Mouse (Mus musculus) midbrain, embryonic 13.5 days (tissue): Measurements from ENCODE around the gene Ank. TPM values are rescaled to one million over a fixed set of nuclear protein-coding genes. Genes with fewer than 3 reads are reported as not detected.

Experiments used
- ATAC-seq: fragments of 200-750 bp; cut with Nextera tagmentation; 2 replicates; pipeline ENCODE4 v1.8.0; 2017; ENCODE audit warnings: mild to moderate bottlenecking, moderate TSS enrichment, moderate library complexity
- H3K27ac ChIP-seq: fragments of 300-500 bp; sonication (generic); 2 replicates; pipeline ENCODE4 v1.5.1; 2015; ENCODE audit warnings: inconsistent platforms, mild to moderate bottlenecking, moderate library complexity
- H3K27me3 ChIP-seq: fragments of 300-500 bp; sonication (generic); 2 replicates; pipeline ENCODE4 v1.6.1; 2015; ENCODE audit warnings: mild to moderate bottlenecking, inconsistent platforms
- H3K36me3 ChIP-seq: fragments of 300-500 bp; sonication (generic); 2 replicates; pipeline ENCODE4 v1.6.1; 2015; ENCODE audit warnings: mild to moderate bottlenecking, inconsistent platforms
- H3K4me1 ChIP-seq: fragments of 300-500 bp; sonication (generic); replicated peaks from 2 replicates; pipeline ENCODE4 v1.6.1; 2015; ENCODE audit warnings: inconsistent platforms
- H3K4me2 ChIP-seq: fragments of 300-500 bp; sonication (generic); replicated peaks from 2 replicates; pipeline ENCODE4 v1.6.1; 2015; ENCODE audit warnings: moderate library complexity, mild to moderate bottlenecking, inconsistent platforms
- H3K4me3 ChIP-seq: fragments of 300-500 bp; sonication (generic); replicated peaks from 2 replicates; pipeline ENCODE4 v1.5.1; 2015; ENCODE audit warnings: mild to moderate bottlenecking, inconsistent platforms
- H3K9ac ChIP-seq: fragments of 300-500 bp; sonication (generic); replicated peaks from 2 replicates; pipeline ENCODE4 v1.6.1; 2015; ENCODE audit warnings: mild to moderate bottlenecking, inconsistent platforms
- H3K9me3 ChIP-seq: fragments of 300-500 bp; sonication (generic); 2 replicates; pipeline ENCODE4 v1.6.1; 2016; ENCODE audit warnings: mild to moderate bottlenecking, inconsistent platforms
- WGBS: fragments of 180-500 bp; shearing (Covaris S2); methylation state at CpG from one replicate; pipeline ENCODE4 v1.1.7; 2015; 5-methylcytosine and 5-hydroxymethylcytosine counted together
- polyA plus RNA-seq: library from polyadenylated mRNA; unstranded; fragments of >200 nt; fragmentation: Nextera tagmentation; extraction: Ambion mirVana; gene quantifications from 2 replicates; pipeline ENCODE4 v1.2.1, GENCODE M21; 2015

The Ank gene
- polyA plus RNA-seq, 1 experiment from 2014 or later, result 11.5 TPM

DNA sequence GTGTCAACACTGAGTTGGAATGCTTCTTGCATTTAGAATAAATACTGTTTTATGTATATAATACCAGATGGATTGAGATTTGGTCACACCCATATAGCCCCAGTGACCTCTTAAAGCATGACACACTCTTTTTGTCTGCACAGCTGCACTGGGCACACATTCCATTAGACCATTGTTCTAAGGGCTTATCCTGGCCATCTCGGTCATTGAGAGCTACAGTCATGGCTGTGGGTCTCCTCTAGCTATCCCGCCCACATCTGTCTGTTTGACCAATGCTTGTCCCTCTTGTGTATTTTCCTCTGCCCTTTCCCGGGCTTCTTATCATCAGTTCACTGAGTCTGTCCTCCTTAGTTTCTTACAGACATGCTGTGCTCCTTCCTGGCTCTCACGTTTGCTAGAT lies 63.5 kb downstream of the Ank start:
- ATAC-seq, result no peak
- Histone ChIP-seq H3K27me3 (no peaks in the 10 kb centered on the region), H3K36me3 (no peaks in the 10 kb centered on the region), H3K4me2 (no peak overlapping the region), H3K9me3 (no peaks in the 10 kb centered on the region), H3K9ac (no peak overlapping the region), H3K4me3 (no peak overlapping the region), H3K27ac (no peak overlapping the region), H3K4me1 (no peaks in the 10 kb centered on the region)
- WGBS, result 42% methylated on average over 4 of the region's 4 CpGs

DNA sequence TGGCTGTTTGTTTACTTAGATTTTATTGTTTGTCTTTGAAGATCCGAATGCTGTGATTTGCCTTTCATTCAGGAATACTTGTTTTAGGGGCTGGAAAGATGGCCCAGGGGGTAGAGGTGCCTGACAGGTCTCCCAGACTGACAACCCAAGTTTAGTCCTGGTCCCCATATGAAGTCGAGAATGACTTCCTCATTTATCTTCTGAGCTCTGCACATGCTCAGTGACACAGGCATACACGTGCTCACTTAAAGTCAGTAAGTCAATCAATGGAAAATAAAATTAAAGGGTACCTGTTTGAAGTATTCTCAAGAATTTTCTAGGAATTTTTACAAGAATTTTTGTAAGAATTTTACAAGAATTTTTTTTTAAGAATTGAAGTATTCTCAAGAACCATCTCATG lies 66.6 kb downstream of the Ank start:
- 79% methylated on average over 3 of the region's 3 CpGs for WGBS
- ATAC-seq, result no peak
- Histone ChIP-seq H3K4me3 (no peak overlapping the region), H3K27me3 (no peaks in the 10 kb centered on the region), H3K4me2 (no peak overlapping the region), H3K27ac (no peak overlapping the region), H3K9ac (no peak overlapping the region), H3K4me1 (0 out of 2 replicates have a peak, but pooled peaks cover 2% of the 10 kb centered on the region), H3K36me3 (no peaks in the 10 kb centered on the region), H3K9me3 (no peaks in the 10 kb centered on the region)

DNA sequence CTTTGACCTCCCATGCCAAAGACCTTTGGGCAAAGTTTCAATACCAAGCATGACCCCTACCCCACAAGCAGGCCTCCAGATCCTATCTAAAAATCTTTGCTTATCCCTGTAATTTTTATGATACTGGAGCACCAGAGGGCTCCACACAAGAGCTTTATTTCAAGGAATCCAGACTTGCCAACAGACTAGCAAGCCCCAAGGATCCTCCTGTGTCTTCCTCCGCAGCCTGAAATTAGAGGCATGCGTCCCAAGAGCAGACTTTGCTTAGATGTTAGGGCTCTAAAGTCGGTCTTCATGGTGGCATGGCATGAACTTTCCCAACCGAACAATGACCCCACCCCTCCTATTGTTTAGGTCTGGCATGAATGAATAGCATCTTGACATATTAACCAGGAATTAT lies 69.2 kb downstream of the Ank start:
- ATAC-seq, result no peak
- WGBS, result 88% methylated on average over 4 of the region's 4 CpGs
- Histone ChIP-seq H3K36me3 (no peaks in the 10 kb centered on the region), H3K9ac (no peak overlapping the region), H3K27me3 (no peaks in the 10 kb centered on the region), H3K4me2 (no peak overlapping the region), H3K27ac (no peak overlapping the region), H3K4me1 (0 out of 2 replicates have a peak, but pooled peaks cover 2% of the 10 kb centered on the region), H3K4me3 (no peak overlapping the region), H3K9me3 (no peaks in the 10 kb centered on the region)

DNA sequence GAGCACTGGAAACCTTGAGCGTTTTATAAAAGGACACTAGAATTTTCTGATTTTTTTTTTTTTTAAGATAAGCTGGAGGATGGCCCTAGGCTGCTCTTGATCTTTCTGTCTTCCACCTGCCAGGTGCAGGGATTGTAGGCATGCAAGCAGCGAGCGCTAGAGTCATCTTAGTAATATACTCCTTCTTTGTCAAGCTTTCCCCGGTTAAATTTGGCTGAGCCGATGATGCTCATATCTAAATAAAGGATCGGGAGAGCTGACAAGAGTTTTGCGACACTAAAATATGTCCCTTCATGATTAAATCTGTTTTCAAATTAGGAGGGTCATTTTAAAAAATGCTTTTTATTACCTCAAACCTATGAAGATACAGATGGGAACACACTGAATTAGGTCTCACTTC lies 69.7 kb downstream of the Ank start:
- H3K4me3 ChIP-seq, result no peak overlapping the region
- H3K27ac ChIP-seq, result no peak overlapping the region
- ATAC-seq, result no peak
- no peaks in the 10 kb centered on the region for H3K36me3 ChIP-seq
- 0 out of 2 replicates have a peak, but pooled peaks cover 2% of the 10 kb centered on the region for H3K4me1 ChIP-seq
- no peaks in the 10 kb centered on the region for H3K27me3 ChIP-seq
- H3K9ac ChIP-seq, result no peak overlapping the region
- H3K9me3 ChIP-seq, result no peaks in the 10 kb centered on the region
- WGBS, result 93% methylated on average over 7 of the region's 7 CpGs
- H3K4me2 ChIP-seq, result no peak overlapping the region

DNA sequence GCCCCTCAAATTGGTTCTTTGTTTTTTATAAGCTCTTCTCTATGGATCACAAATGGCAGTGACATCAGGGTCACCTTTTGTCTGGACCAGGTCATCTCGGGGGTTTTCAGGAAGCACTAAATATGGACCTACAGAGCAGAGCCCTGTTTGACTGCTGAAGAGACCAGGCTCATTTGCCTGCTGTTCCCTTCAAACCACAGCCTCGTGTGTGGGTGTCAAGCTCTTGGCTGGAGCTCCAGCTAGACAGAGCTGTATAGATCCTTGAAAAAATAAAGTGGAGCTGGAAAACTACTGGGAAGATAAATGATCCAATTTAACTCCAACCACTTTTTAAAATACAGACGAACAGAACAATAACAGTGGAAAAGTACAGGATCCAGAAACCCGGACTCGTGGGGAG lies 70.3 kb downstream of the Ank start:
- no peak for ATAC-seq

DNA sequence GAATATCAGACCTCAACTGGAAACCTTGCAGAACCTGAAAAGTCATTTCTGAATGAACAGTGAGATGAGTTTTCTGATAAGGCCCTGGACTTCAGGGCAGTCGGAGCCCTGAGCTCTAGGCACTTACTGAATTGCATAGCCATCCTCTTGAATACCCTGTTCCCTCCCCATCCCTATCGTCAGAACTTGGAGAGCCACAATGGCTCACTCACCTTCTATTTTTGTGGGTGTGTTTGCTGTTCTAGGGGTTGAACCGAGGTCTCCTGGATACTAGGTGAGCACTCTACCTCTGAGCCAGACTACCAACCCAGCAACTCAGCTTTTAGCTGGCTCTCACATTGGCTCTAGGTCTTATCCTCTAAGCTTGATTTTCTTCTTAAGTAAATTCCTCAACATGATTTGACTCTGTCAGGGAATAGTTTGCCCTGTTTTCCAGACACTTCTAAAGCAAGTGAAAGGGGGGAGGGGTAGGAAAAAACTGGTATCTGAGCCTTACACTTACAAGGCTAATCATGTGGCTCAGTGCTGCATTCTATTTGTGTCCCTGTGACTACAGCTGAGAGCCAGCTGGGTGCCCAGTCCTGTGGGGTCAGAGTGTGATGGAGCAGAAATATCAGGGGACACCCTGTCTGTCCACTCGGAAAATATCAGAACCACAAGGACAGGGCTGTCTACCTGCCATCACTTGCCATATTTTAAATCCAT lies 71.2 kb downstream of the Ank start:
- H3K27ac ChIP-seq, result no peak overlapping the region
- H3K4me2 ChIP-seq, result no peak overlapping the region
- H3K36me3 ChIP-seq, result no peaks in the 10 kb centered on the region
- H3K4me1 ChIP-seq, result 0 out of 2 replicates have a peak, but pooled peaks cover 2% of the 10 kb centered on the region
- no peaks in the 10 kb centered on the region for H3K27me3 ChIP-seq
- H3K4me3 ChIP-seq, result no peak overlapping the region
- H3K9me3 ChIP-seq, result no peaks in the 10 kb centered on the region
- WGBS, result 71% methylated on average over 4 of the region's 4 CpGs
- no peak for ATAC-seq
- H3K9ac ChIP-seq, result no peak overlapping the region

More for the DNA sequence above, 70.3 kb downstream of the Ank start:
- no peaks in the 10 kb centered on the region for H3K36me3 ChIP-seq
- H3K4me3 ChIP-seq, result no peak overlapping the region
- no peak overlapping the region for H3K27ac ChIP-seq
- WGBS, result 67% methylated on average over 5 of the region's 5 CpGs
- H3K9me3 ChIP-seq, result no peaks in the 10 kb centered on the region
- no peak overlapping the region for H3K9ac ChIP-seq
- H3K4me2 ChIP-seq, result no peak overlapping the region
- 0 out of 2 replicates have a peak, but pooled peaks cover 2% of the 10 kb centered on the region for H3K4me1 ChIP-seq
- H3K27me3 ChIP-seq, result no peaks in the 10 kb centered on the region

DNA sequence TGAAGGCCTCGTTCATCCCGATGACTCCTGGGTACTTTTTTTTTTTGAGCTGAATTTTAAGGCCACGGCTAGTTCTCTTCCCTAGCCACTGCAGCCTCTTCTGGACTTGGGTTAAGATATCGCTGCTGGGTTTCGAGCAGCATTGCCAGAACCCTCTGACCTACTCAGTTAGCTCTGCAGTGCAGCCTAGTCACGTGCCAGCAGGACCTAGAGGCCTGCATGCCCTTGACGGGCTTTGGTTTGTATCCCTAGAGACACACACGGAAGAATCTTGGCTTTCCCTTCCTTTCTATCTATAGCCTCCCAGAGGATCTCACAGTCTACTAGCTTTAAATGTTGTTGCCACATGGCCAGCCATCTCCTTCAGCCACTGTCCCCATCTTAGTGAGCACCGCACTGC lies 73.3 kb downstream of the Ank start:
- no peaks in the 10 kb centered on the region for H3K27me3 ChIP-seq
- WGBS, result 86% methylated on average over 9 of the region's 9 CpGs
- no peaks in the 10 kb centered on the region for H3K36me3 ChIP-seq
- H3K4me1 ChIP-seq, result 0 out of 2 replicates have a peak, but pooled peaks cover 2% of the 10 kb centered on the region
- no peaks in the 10 kb centered on the region for H3K9me3 ChIP-seq
- no peak overlapping the region for H3K27ac ChIP-seq
- no peak for ATAC-seq
- no peak overlapping the region for H3K4me3 ChIP-seq
- H3K9ac ChIP-seq, result no peak overlapping the region
- H3K4me2 ChIP-seq, result no peak overlapping the region

DNA sequence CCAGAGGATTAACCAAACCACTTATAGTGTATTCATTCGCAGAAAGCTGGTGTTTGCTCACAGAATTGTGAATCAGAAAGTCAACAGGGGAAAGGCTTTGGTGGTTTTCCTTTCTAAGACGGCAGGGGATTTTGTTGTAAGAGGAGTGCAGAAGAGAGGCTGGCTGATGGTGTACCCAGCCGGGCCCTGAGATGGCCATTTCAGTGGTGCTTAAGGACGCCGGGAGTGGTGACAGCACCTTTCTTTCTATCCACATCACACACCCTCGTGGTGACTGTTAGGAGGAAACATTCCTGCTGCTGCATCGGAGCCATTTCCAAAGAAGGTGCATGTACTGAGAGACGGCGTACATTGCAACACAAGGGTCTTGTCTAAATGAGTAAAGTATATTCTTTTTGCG lies 78.7 kb downstream of the Ank start:
- H3K27ac ChIP-seq, result no peak overlapping the region
- H3K9ac ChIP-seq, result no peak overlapping the region
- no peak overlapping the region for H3K4me3 ChIP-seq
- H3K36me3 ChIP-seq, result no peaks in the 10 kb centered on the region; the same call in 1 of the 2 replicates
- no peak for ATAC-seq
- no peaks in the 10 kb centered on the region for H3K9me3 ChIP-seq
- H3K4me2 ChIP-seq, result no peak overlapping the region
- WGBS, result 81% methylated on average over 10 of the region's 10 CpGs
- no peaks in the 10 kb centered on the region for H3K27me3 ChIP-seq
- peaks cover 14% of the 10 kb centered on the region for H3K4me1 ChIP-seq

DNA sequence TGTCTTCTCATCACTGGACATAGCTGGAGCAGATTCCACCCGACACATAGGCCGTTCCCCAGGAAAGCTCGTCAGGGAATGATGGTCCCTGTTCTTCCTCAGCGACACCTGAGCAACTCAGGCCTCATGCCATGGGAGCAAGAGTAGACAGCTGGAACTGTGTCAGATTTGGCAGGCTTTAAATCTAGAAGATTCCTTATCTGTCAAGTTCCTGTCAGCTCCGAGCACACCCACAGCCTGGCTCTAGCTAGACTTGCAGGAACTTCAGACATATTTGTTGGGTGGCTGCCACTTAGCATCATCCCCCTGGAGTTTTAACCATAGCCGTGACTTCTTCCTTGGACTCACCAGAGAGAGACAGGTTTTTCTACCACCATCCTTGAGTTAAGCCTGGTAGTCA lies 81.6 kb downstream of the Ank start:
- H3K36me3 ChIP-seq, result no peaks in the 10 kb centered on the region; the same call in 1 of the 2 replicates
- no peak overlapping the region for H3K27ac ChIP-seq
- ATAC-seq, result no peak

DNA sequence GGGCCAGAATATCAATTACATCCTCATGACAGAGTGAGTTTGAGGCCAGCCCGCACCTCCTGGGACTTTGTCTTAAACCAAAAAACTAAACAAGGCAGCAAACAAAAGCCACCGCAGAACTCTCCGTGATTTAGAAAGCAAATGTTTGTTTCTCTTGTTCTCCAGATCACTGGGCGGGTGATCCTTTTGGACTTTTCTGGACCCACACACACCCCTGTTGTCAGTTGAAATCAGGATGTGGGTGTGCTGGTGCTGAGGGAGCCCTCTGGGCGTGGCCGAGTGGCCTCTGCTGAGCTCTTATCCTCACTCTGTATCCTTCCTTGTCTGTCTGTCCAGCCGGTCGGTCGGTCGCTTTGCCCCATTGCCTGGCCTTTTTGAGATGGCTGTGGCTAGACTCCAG lies 82.6 kb downstream of the Ank start:
- WGBS, result 89% methylated on average over 10 of the region's 10 CpGs
- no peak overlapping the region for H3K4me2 ChIP-seq
- no peak for ATAC-seq

More for the DNA sequence above, 81.6 kb downstream of the Ank start:
- 96% methylated on average over 6 of the region's 6 CpGs for WGBS
- Histone ChIP-seq H3K9ac (no peak overlapping the region), H3K4me2 (no peak overlapping the region), H3K9me3 (no peaks in the 10 kb centered on the region), H3K27me3 (peaks cover 5% of the 10 kb centered on the region; the same call in 1 of the 2 replicates), H3K4me1 (peaks cover 14% of the 10 kb centered on the region), H3K4me3 (no peak overlapping the region)

DNA sequence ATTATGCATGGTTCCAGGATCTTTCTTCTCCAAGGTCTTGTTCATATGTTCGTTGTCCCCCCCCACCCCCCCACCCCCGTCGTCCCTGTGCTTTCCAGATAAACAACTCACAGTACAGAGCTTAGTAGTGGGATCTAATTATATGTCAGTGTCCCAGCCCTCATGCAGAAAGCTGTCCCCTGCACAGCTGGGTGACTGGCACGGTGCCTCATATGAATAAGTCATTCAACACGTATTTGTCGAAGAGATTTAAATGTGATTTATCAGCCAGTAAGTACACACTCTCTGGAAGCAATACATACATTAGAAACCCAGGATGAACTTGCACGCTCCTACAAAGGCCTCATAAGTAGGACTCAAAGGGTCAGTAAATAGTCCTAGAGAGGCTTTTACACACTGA lies 83.4 kb downstream of the Ank start:
- peaks cover 5% of the 10 kb centered on the region; the same call in 1 of the 2 replicates for H3K27me3 ChIP-seq
- H3K4me1 ChIP-seq, result peaks cover 14% of the 10 kb centered on the region
- no peak overlapping the region for H3K4me2 ChIP-seq
- no peaks in the 10 kb centered on the region; the same call in 1 of the 2 replicates for H3K36me3 ChIP-seq
- 52% methylated on average over 7 of the region's 7 CpGs for WGBS
- no peak for ATAC-seq
- H3K27ac ChIP-seq, result no peak overlapping the region
- H3K9ac ChIP-seq, result no peak overlapping the region
- H3K4me3 ChIP-seq, result no peak overlapping the region
- no peaks in the 10 kb centered on the region for H3K9me3 ChIP-seq

More for the DNA sequence above, 82.6 kb downstream of the Ank start:
- Histone ChIP-seq H3K9ac (no peak overlapping the region), H3K27ac (no peak overlapping the region), H3K4me3 (no peak overlapping the region), H3K27me3 (peaks cover 5% of the 10 kb centered on the region; the same call in 1 of the 2 replicates), H3K9me3 (no peaks in the 10 kb centered on the region), H3K4me1 (peaks cover 14% of the 10 kb centered on the region), H3K36me3 (no peaks in the 10 kb centered on the region; the same call in 1 of the 2 replicates)

DNA sequence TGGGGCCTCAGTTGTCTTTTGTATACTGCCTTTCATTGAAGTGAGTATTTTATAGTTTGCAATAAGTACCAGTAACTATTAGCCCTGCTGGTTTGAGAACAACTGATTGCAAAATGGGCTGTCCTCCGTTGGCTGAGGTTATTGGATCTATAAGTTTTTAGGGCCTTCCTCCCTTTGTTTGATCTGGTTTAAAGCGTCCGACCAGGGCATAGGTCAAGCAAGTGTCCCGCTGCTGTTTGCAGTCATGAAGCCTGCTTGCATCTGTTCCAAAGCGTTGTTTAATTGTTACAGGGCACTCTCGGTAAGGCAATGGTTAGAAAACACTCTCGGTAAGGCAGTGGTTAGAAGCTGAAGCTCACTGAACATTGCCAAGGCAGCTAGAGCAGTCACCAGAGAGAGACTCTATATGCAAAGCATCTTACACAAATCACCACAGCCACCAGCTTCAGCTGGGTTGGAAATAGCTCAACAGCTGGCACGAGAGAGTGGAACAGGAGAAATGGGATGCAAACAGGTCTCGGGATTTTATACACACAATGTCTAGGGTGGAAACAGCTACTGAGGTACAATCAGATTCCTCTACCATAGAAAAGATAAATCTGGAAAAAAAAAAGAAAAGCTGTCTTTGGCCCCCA lies 84.0 kb downstream of the Ank start:
- WGBS, result 62% methylated on average over 9 of the region's 9 CpGs
- ATAC-seq, result no peak

More for the DNA sequence above, 84.0 kb downstream of the Ank start:
- Histone ChIP-seq H3K9ac (no peak overlapping the region), H3K9me3 (no peaks in the 10 kb centered on the region), H3K4me1 (peaks cover 14% of the 10 kb centered on the region), H3K27me3 (peaks cover 5% of the 10 kb centered on the region; the same call in 1 of the 2 replicates), H3K36me3 (no peaks in the 10 kb centered on the region; the same call in 1 of the 2 replicates), H3K27ac (no peak overlapping the region), H3K4me3 (no peak overlapping the region), H3K4me2 (no peak overlapping the region)
